Mouse (Mus musculus) lung, postnatal 0 days (tissue): ENCODE results near the gene 4921524J17Rik.

Source experiments
- CTCF ChIP-seq: IDR thresholded peaks from 2 replicates; pipeline ENCODE4 v1.5.1; 2016; ENCODE audit warnings: antibody characterized with exemption, mild to moderate bottlenecking
- EP300 ChIP-seq: IDR thresholded peaks from 2 replicates; pipeline ENCODE4 v1.6.1; 2016; ENCODE audit warnings: antibody characterized with exemption, mild to moderate bottlenecking, control low read depth

DNA sequence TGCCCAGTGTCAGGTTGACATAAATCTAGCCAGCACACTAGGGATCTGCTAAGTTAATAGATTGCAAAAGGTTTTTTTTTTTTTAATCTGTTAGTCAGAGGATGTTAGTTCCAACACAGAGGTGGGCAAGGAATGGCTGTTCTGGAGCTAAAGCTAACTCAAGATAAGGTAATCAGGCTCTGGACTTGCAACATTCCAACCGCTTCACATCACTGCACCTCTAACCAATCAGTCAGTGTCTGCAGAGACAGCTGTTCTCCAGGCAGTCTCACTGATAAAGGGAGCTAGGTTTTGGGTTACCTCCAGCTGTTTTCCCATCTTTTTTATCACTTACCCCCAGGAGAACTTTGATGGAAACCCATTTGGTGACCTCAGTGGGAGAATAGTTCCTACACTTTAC lies 41.2 kb downstream of the 4921524J17Rik start:
- TF ChIP-seq CTCF (no peak), EP300 (no peak)
